Mouse (Mus musculus) large intestine, adult 2 months (tissue): ENCODE data around the gene Dhcr7. TPM values are rescaled to one million over a fixed set of nuclear protein-coding genes. Genes with fewer than 3 reads are reported as not detected.

ENCODE experiments used
- DNase-seq: peaks from one replicate; pipeline ENCODE4 v3.0.0-alpha.2; 2012; ENCODE audit warnings: low read depth, low spot score
- WGBS: fragments of 180-500 bp; shearing (Covaris S2); methylation state at CpG from one replicate; pipeline ENCODE4 v1.1.7; 2018; 5-methylcytosine and 5-hydroxymethylcytosine counted together
- polyA plus RNA-seq: library from polyadenylated mRNA; depleted of rRNA; stranded (reverse); fragments of >200 nt; gene quantifications from 2 replicates; pipeline ENCODE4 v1.2.3, GENCODE M21; 2012; rRNA removed

Dhcr7 gene
- 105 and 202 TPM in 2 replicates for polyA plus RNA-seq

DNA sequence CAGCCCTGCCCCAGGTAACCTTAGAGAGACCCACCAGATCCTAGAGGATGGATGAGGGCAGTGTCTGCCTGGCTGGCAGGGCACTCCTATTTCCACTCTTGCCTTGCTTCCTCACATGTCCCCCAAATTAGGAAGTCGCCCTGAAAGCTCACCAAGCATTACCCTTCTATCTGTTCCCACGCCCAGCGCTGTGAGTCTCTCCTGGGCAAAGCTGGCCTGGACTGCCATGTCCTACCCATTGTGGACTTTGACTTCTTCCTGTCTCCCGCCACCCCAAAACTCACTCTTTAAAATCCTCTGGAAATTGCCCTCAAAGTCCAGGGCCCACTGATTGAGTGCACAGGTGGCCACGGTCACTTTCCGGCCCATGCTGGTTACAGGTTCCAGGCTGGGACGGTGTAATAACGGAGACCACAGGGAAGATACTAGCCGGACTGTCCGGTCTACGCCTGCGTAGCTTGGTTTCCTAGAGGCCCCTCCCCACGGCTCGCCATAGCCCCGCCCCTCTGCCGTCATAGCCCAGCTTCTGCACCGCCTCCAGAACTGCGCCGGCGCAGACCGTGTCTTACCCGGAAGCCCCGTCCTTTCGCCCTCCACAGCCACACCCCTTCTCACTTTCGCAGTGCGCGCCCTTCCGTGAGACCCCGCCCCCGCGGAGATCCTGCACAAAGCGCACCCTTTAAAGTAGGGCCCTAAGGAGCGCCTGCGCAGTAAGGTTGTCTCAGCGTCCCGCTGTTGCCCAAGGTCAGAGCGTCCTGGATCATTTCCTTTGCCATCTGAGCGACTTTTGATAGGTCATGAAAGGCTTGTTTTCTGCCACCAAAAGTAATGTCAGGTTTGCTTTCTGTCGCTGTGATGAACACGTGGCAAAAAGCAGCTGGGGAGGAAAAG lies at the start of gene Dhcr7, which contains the start of gene Nadsyn1:
Gene Dhcr7, plus strand, starts transcription at position 771 of the 891 bp plus-strand sequence.
Gene Nadsyn1, minus strand, starts transcription at position 475 of the 891 bp plus-strand sequence.
- under 1% methylated on average over 40 of the region's 40 CpGs for WGBS

GRCm38 (mm10) chr7:143776137-143776536 lies 46.8 kb upstream of the Dhcr7 start:
- WGBS, result 31% methylated on average over 3 of the region's 3 CpGs
- no peak for DNase-seq

More for the DNA sequence above, at the start of gene Dhcr7, which contains the start of gene Nadsyn1:
- DNase-seq, result peak; percentile 88

- 19% methylated on average over 2 of the region's 2 CpGs for WGBS
- DNase-seq, result no peak
Measured at GRCm38 (mm10) chr7:143777375-143777774, 45.6 kb upstream of the Dhcr7 start.

GRCm38 (mm10) chr7:143783378-143783995 lies 39.5 kb upstream of the Dhcr7 start:
- peak; percentile 16 for DNase-seq
- 17% methylated on average over 6 of the region's 6 CpGs for WGBS

DNA sequence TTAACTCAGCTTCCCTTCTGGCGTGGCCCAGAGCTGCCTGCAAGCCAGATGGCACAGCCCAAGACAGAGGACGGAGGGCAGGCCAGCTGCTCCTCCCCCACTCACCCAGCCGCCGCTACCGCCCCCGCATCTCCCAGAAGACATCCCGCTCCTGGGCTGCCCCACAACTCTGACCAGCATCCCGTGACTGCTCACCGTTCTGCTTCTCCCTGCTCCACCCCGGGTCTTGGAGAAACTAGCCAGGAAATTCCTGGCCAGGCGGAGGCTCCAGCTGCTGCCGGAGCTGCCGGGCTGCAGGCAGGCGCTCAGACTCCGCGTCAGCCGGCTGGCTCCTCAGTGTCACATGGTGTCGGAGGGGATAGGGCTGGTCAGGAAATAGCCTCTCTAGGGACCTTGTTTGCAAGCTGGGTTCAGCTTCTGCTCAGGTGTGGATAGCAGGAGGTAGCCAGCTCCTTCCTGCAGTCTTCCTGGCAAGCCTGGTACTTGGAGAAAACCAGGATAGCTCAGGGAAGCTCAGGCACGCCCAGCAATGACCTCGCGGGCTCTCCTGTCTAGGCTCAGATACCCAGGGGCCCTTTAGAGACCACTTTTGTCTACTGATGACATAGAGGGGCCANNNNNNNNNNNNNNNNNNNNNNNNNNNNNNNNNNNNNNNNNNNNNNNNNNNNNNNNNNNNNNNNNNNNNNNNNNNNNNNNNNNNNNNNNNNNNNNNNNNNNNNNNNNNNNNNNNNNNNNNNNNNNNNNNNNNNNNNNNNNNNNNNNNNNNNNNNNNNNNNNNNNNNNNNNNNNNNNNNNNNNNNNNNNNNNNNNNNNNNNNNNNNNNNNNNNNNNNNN lies 38.7 kb upstream of the Dhcr7 start, which contains the start of gene Mrgpre:
Gene Mrgpre, minus strand, starts transcription at position 505 of the 834 bp plus-strand sequence.
- WGBS, result 2% methylated on average over 21 of the region's 21 CpGs
- DNase-seq, result peak; percentile 29

DNA sequence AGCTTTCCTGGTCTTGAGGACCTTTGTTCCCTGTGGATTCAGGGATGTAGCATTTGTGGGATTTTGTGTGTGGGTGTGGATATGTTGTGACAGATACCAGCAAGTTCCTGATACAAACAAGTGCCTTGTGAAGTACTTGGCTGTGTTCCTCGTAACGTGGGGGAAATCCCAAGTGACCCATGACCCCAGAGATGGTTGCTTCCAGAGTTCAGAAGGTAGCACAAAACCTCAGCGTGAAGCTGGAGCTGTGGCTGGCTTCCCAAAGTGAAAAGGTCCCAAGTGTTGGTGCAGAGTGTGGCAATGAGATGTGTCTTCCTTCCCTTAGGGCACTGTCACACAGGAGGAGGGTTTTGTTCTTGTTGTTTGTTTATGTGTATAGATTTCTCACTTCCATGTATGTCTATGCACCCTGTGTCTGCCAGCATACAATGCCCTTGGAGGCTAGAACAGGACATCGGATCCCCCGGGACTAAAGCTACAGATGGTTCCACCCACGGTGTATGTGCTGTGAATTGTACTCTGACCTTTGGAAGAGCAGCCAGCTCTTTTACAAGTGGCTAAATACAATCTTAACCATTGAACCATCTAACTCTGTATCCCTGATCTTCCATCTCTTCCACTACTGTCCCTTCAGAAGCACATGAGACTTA lies 30.5 kb upstream of the Dhcr7 start:
- peak; percentile 24 for DNase-seq
- WGBS, result 27% methylated on average over 6 of the region's 6 CpGs

GRCm38 (mm10) chr7:143793121-143793520 lies 29.8 kb upstream of the Dhcr7 start:
- peak; percentile 81 for DNase-seq
- 32% methylated on average over 4 of the region's 4 CpGs for WGBS

DNA sequence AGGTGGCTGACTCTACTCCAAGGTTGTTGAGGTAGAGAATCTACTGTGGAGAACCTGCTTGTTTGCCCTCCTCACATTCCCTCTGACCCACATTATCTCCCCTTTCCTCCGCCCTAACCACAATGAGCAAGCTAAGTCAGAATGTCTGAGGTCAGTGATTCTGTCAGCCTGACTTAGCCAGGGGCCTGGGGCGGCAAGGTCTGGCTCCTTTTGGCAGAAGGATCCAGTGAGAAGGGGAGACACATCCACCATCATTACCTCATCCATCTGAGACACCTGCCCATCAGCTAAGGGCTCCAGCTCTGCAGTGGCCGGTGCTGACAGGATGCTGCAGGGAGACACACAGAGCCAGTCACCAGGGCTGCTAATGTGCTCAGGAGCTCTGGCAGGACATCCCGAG lies 24.2 kb upstream of the Dhcr7 start:
- no peak for DNase-seq
- WGBS, result 91% methylated on average over 4 of the region's 4 CpGs

GRCm38 (mm10) chr7:143800770-143801169 lies 22.2 kb upstream of the Dhcr7 start:
- no peak for DNase-seq
- WGBS, result 39% methylated on average over 1 of the region's 1 CpGs

DNA sequence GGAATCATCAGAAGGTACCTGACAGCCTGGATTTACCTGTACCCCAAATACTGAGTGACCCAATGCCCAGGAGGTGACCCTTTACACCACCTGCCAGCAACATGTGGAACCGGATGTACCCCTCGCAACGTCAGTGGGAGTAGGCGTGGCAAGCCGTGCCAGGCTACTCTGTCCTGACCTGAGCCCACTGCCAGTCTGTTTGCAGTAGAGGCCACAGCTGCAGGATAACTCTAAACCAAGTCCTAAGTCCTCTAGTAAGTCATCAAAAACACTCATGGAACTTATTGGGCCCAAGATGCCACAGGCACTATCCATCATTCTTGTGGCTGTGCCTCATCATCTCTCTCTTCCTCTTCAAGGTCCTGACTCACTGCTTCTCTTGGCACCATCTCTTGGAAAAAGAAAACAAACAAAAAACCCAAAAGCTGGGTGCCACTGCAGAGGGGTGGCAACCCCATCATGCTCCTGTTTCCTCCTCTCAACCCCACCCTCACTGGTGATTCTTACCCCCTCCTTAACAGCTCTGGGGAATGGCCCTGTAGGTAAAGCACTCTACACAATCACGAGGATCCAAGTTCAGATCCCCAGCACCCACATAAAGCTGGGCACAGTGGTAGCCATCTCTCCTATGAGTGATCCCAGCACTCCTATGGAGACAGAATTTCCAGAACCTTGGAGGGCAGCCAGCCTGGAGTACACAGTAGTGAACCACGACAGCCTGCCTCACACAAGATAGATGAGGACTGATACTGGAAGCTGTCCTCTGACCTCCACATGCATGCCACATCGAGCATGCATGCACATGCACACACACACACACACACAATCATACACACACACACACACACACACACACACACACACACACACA lies 21.5 kb upstream of the Dhcr7 start:
- DNase-seq, result no peak
- WGBS, result 64% methylated on average over 8 of the region's 8 CpGs

DNA sequence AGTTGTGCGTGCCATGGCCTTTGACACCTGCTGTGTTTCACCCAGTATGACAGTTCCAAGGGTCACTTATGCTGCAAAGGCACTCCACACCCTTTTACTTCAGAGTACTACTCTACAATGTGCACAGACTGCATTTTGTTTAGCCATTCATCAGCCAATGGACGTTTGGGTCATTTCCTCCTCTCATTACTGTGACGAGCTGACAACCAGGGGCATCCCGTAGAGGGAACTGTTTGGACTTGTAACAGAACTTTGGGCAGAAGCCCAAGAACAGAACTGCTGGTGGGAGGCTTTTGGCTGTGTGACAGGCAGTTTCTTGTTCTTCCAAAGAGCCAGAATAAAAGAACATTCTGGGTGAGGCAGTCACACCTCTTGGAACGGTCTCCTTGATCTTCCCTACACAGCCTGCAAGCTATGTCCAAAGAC lies 17.7 kb upstream of the Dhcr7 start:
- DNase-seq, result no peak
- 33% methylated on average over 5 of the region's 5 CpGs for WGBS

DNA sequence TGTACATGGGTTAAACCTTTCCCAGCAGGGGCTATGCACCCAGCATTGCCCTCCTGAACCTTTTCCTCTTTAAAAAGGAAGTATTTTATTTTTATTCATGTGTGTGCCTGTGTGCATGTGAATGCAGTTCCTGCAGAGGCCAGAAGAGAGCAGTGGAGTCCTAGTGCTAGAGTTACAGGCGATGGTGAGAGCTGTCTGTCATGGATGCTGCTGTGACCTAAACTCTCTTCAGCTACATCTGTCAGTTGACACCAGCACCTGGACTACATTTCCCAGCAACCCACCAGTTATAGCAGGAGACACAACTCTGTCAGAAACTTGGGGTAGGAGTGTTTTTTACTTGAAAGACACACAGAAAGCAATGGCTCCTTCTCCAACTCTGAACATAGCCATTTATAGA lies 14.0 kb upstream of the Dhcr7 start:
- WGBS, result 71% methylated on average over 1 of the region's 1 CpGs
- DNase-seq, result no peak

DNA sequence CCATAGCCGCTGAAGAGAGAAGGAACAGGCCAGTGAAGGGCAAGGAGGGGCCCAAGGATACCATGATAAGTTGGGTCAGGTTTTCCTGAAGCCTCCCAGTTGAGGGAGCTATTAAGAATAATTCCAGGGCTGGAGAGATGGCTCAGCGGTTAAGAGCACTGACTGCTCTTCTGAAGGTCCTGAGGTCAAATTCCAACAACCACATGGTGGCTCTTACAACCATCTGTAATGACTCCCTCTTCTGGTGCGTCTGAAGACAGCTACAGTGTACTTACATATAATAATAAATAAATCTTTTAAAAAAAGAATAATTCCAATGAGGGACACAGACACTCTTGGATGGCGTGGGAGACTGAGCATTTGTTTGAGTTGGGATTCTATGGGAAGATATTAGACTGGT lies 3.7 kb upstream of the Dhcr7 start:
- 64% methylated on average over 4 of the region's 4 CpGs for WGBS
- no peak for DNase-seq

- 58% methylated on average over 2 of the region's 2 CpGs for WGBS
Measured at GRCm38 (mm10) chr7:143821241-143821640, 1.7 kb upstream of the Dhcr7 start.

GRCm38 (mm10) chr7:143823266-143823605 lies 291 bp downstream of the Dhcr7 start:
- 64% methylated on average over 4 of the region's 4 CpGs for WGBS
- DNase-seq, result no peak

More at GRCm38 (mm10) chr7:143821241-143821640, 1.7 kb upstream of the Dhcr7 start:
- DNase-seq, result no peak

GRCm38 (mm10) chr7:143826985-143827384 lies 4.0 kb downstream of the Dhcr7 start:
- no peak for DNase-seq
- 91% methylated on average over 2 of the region's 2 CpGs for WGBS

DNA sequence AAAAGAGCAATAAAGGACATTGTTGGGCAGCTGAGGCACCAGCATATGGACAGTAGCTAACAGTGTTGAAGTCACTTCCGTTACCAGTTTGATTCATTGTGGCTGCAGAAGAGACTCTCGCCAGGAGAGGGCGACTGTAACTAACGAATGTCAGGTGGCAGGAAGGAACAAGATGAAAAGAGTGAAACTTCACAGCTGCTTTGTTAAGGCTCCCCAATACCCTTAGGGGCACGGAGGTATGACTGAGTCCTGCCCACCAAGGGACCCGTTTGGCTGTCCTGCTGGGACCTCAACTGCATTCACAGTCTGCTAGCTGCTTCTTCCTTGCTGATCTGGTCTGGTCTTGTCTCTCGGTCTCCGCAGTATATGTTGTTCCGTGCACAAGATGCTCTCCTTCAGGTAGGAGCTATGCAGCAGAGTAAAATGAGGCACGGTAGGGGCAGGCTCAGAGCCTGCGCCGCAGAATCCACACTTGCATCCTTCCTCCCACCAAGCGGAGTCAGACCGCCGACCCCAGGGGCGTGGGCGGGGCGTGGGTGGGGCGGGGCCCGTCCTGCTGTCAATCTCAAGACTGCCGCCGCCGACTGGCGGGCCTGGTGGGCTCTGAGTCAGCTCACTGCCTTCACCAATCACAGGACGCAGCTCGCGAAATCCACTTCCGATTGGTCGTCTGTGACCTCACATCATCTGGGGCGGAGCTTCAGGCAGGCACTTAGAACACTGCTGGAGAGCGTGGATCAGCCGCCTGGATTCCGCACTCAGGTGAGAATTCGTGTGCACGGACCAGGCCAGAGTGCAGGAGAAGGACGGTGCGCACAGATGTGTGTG lies 6.8 kb downstream of the Dhcr7 start:
- under 1% methylated on average over 37 of the region's 37 CpGs for WGBS

DNA sequence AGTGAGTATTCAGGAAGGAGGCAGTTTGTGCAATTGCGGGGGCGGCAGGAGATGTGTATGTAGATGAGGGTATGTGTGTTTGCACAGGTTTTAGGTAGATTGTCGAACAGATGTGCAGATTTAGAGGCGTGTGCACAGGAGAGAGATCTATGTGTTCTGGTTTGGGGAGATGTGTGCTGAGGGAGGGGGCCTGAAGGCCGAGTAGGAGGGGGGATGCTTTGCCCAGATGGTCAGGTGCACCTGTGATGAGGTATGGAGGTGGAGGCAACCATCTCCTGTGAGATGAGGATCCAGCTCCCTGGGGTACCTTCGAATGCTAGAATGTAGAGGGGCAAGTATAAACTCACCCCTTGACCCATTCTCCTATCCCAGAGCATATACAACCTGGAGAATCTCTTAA lies 7.5 kb downstream of the Dhcr7 start:
- WGBS, result 2% methylated on average over 6 of the region's 6 CpGs
- DNase-seq, result no peak

More for the DNA sequence above, 6.8 kb downstream of the Dhcr7 start:
- DNase-seq, result peak; percentile 98
